Mouse (Mus musculus): ENCODE results near the gene Tmem229b.

GRCm38 (mm10) chr12:78936494-78936893, 70.9 kb downstream of the Tmem229b start:
- TF ChIP-seq EP300 (IDR thresholded peaks at IDR 0.05; ENCODE audit: insufficient read depth, low read depth, low read length): no peak
- TF ChIP-seq POLR2A (IDR thresholded peaks at IDR 0.05; ENCODE audit: insufficient read depth, low read depth, low read length): no peak
- no peak for TF ChIP-seq CTCF (IDR thresholded peaks at IDR 0.05)

All from heart, adult 2 months (tissue).